Mouse (Mus musculus) layer of hippocampus, adult 18-20 months (tissue): ENCODE data around the gene Kcp. TPM values are rescaled to one million over a fixed set of nuclear protein-coding genes. Genes with fewer than 3 reads are reported as not detected.
A peak's percentile ranks its signal among the peaks of the same experiment; 100 is the strongest.

ENCODE experiments used
- DNase-seq, 2 experiments: peaks; one replicate each; pipeline ENCODE4 v3.0.0; 2022; ENCODE audit warnings: low spot score in 2 of 2
- total RNA-seq, 2 experiments: library from RNA; stranded (reverse); gene quantifications; 2 replicates each; pipeline ENCODE4 v1.2.3; 2021

Gene Kcp
- total RNA-seq, 2 experiments from 2014 or later = 1.1 to 2.3 TPM

GRCm38 (mm10) chr6:29523301-29524033 lies 15.7 kb upstream of the Kcp start:
- DNase-seq = no peak

- DNase-seq = no peak
These were observed 15.0 kb upstream of the Kcp start for GRCm38 (mm10) chr6:29522626-29523300.

- DNase-seq = peak; percentile 37 to 61
These were observed 9.4 kb upstream of the Kcp start for GRCm38 (mm10) chr6:29517139-29517538.

- DNase-seq = no peak
These were observed 5.5 kb upstream of the Kcp start for GRCm38 (mm10) chr6:29513284-29513683.

GRCm38 (mm10) chr6:29509086-29509485 lies 1.3 kb upstream of the Kcp start:
- no peak for DNase-seq

- DNase-seq = no peak
These were observed 918 bp downstream of the Kcp start for GRCm38 (mm10) chr6:29506834-29507233.

- no peak for DNase-seq
These were observed 2.3 kb downstream of the Kcp start for GRCm38 (mm10) chr6:29505493-29505892.

- DNase-seq = peak in 1 of 2 experiments; percentile 34
These were observed 6.2 kb downstream of the Kcp start for GRCm38 (mm10) chr6:29501599-29501998.

- DNase-seq = no peak
These were observed 6.9 kb downstream of the Kcp start for GRCm38 (mm10) chr6:29500810-29501209.

- no peak for DNase-seq
These were observed 7.6 kb downstream of the Kcp start for GRCm38 (mm10) chr6:29500177-29500576.

GRCm38 (mm10) chr6:29497791-29498190 lies 10.0 kb downstream of the Kcp start:
- DNase-seq = no peak

- DNase-seq = no peak
These were observed 11.5 kb downstream of the Kcp start for GRCm38 (mm10) chr6:29496270-29496669.

- DNase-seq = no peak
These were observed 13.7 kb downstream of the Kcp start for GRCm38 (mm10) chr6:29494101-29494500.

GRCm38 (mm10) chr6:29485951-29486350 lies 21.8 kb downstream of the Kcp start:
- no peak for DNase-seq

- DNase-seq = peak; percentile 9 to 46
These were observed 22.8 kb downstream of the Kcp start for GRCm38 (mm10) chr6:29484716-29485559.

- DNase-seq = no peak
These were observed 25.1 kb downstream of the Kcp start for GRCm38 (mm10) chr6:29482691-29483090.

GRCm38 (mm10) chr6:29474736-29475135 lies 33.0 kb downstream of the Kcp start:
- no peak for DNase-seq

GRCm38 (mm10) chr6:29473941-29474691 lies 33.6 kb downstream of the Kcp start:
- DNase-seq = peak; percentile 66 to 70

GRCm38 (mm10) chr6:29471137-29471536 lies 36.6 kb downstream of the Kcp start, which contains the start of gene Atp6v1fnb:
Atp6v1fnb (plus strand) TSS chr6:29471437.
- DNase-seq = no peak

- DNase-seq = no peak
These were observed 38.9 kb downstream of the Kcp start for GRCm38 (mm10) chr6:29468851-29469250.
